Mouse (Mus musculus): ENCODE measurements around the gene Ptma. TPM values are rescaled to one million over a fixed set of nuclear protein-coding genes. Genes with fewer than 3 reads are reported as not detected.
A peak's percentile ranks its signal among the peaks of the same experiment; 100 is the strongest.

Gene Ptma
- total RNA-seq, 2 experiments from 2014 or later: 336 to 423 TPM

GRCm38 (mm10) chr1:86492095-86493070 lies 34.1 kb upstream of the Ptma start:
- intact Hi-C loops (cut with DNase I): no loop called here
- DNase-seq (ENCODE audit: low spot score in 2 of 2): no peak

GRCm38 (mm10) chr1:86493783-86494182 lies 32.7 kb upstream of the Ptma start:
- intact Hi-C loops (cut with DNase I): no loop called here
- DNase-seq (ENCODE audit: low spot score in 2 of 2): no peak

GRCm38 (mm10) chr1:86496340-86496739 lies 30.2 kb upstream of the Ptma start:
- no peak for DNase-seq (ENCODE audit: low spot score in 2 of 2)
- intact Hi-C loops (cut with DNase I): no loop called here

GRCm38 (mm10) chr1:86497361-86497760 lies 29.2 kb upstream of the Ptma start:
- intact Hi-C loops (cut with DNase I): no loop called here

GRCm38 (mm10) chr1:86497986-86498385 lies 28.5 kb upstream of the Ptma start:
- intact Hi-C loops (cut with DNase I): no loop called here
- no peak for DNase-seq (ENCODE audit: low spot score in 2 of 2)

More at GRCm38 (mm10) chr1:86497361-86497760, 29.2 kb upstream of the Ptma start:
- no peak for DNase-seq (ENCODE audit: low spot score in 2 of 2)

- intact Hi-C loops (cut with DNase I): no loop called here
Observed at GRCm38 (mm10) chr1:86498611-86499010, 27.9 kb upstream of the Ptma start.

GRCm38 (mm10) chr1:86499903-86500302 lies 26.6 kb upstream of the Ptma start:
- peak; percentile 64 to 72 for DNase-seq (ENCODE audit: low spot score in 2 of 2)
- intact Hi-C loops (cut with DNase I): loop anchor here (1.0 kb wide), 1 partner anchor 60 kb away; no protein-coding TSS in a partner anchor

More at GRCm38 (mm10) chr1:86498611-86499010, 27.9 kb upstream of the Ptma start:
- no peak for DNase-seq (ENCODE audit: low spot score in 2 of 2)

- no peak for DNase-seq (ENCODE audit: low spot score in 2 of 2)
- intact Hi-C loops (cut with DNase I): loop anchor here (1.0 kb wide), 2 partner anchors 32 to 60 kb away; no protein-coding TSS in a partner anchor
Observed at GRCm38 (mm10) chr1:86500681-86501080, 25.8 kb upstream of the Ptma start.

- DNase-seq (ENCODE audit: low spot score in 2 of 2): peak; percentile 76 to 91
- intact Hi-C loops (cut with DNase I): loop anchor here (1.0 kb wide), 1 partner anchor 31 kb away; no protein-coding TSS in a partner anchor
Observed at GRCm38 (mm10) chr1:86501114-86501532, 25.4 kb upstream of the Ptma start.

- DNase-seq (ENCODE audit: low spot score in 2 of 2): peak; percentile 94 to 96
- intact Hi-C loops (cut with DNase I): loop anchor here (1.0 kb wide), 1 partner anchor 31 kb away; no protein-coding TSS in a partner anchor
Observed at GRCm38 (mm10) chr1:86501559-86501958, 25.0 kb upstream of the Ptma start.

GRCm38 (mm10) chr1:86502221-86503048 lies 24.1 kb upstream of the Ptma start:
- no peak for DNase-seq (ENCODE audit: low spot score in 2 of 2)
- intact Hi-C loops (cut with DNase I): loop anchor here (1.0 kb wide), 1 partner anchor 26 kb away; no protein-coding TSS in a partner anchor

- no peak for DNase-seq (ENCODE audit: low spot score in 2 of 2)
- intact Hi-C loops (cut with DNase I): no loop called here
Observed at GRCm38 (mm10) chr1:86503165-86503747, 23.3 kb upstream of the Ptma start.

- peak; percentile 92 to 94 for DNase-seq (ENCODE audit: low spot score in 2 of 2)
- intact Hi-C loops (cut with DNase I): no loop called here
Observed at GRCm38 (mm10) chr1:86503906-86504696, 22.4 kb upstream of the Ptma start.

- intact Hi-C loops (cut with DNase I): no loop called here
Observed at GRCm38 (mm10) chr1:86504697-86505421, 21.7 kb upstream of the Ptma start.

GRCm38 (mm10) chr1:86505461-86505860 lies 21.1 kb upstream of the Ptma start:
- intact Hi-C loops (cut with DNase I): no loop called here
- DNase-seq (ENCODE audit: low spot score in 2 of 2): no peak

More at GRCm38 (mm10) chr1:86504697-86505421, 21.7 kb upstream of the Ptma start:
- DNase-seq (ENCODE audit: low spot score in 2 of 2): no peak

GRCm38 (mm10) chr1:86506420-86506819 lies 20.1 kb upstream of the Ptma start:
- intact Hi-C loops (cut with DNase I): no loop called here

GRCm38 (mm10) chr1:86507866-86508265 lies 18.7 kb upstream of the Ptma start:
- intact Hi-C loops (cut with DNase I): no loop called here
- no peak for DNase-seq (ENCODE audit: low spot score in 2 of 2)

More at GRCm38 (mm10) chr1:86506420-86506819, 20.1 kb upstream of the Ptma start:
- no peak for DNase-seq (ENCODE audit: low spot score in 2 of 2)

GRCm38 (mm10) chr1:86509410-86509809 lies 17.1 kb upstream of the Ptma start:
- DNase-seq (ENCODE audit: low spot score in 2 of 2): peak; percentile 72 to 83
- intact Hi-C loops (cut with DNase I): no loop called here
